Mouse (Mus musculus) right cerebral cortex, postnatal 14 days (tissue): ENCODE results near the gene Vmn1r65.
"Not testable (repeated sequence)": the region's sequence is repeated elsewhere in the genome, so short reads cannot be mapped to it uniquely, and the experiment has no call there.

ENCODE experiments used
- DNase-seq: peaks from one replicate; pipeline ENCODE4 v3.0.0; 2022

The Vmn1r65 gene

GRCm38 (mm10) chr7:6010910-6011309 is at the start of gene Vmn1r65:
TSS of gene Vmn1r65 (minus strand) at chr7:6011010.
- DNase-seq = no peak

- DNase-seq = no peak
These were observed 34.1 kb upstream of the Vmn1r65 start, which contains the start of gene Nlrp4c for GRCm38 (mm10) chr7:6044861-6045260. TSS of gene Nlrp4c (plus strand) at chr7:6045161.

GRCm38 (mm10) chr7:5982426-5982825 is 28.4 kb downstream of the Vmn1r65 start:
- not testable (repeated sequence) for DNase-seq

GRCm38 (mm10) chr7:5972546-5972945 is 38.3 kb downstream of the Vmn1r65 start:
- not testable (repeated sequence) for DNase-seq
